Mouse (Mus musculus) lung, embryonic 16.5 days (tissue): ENCODE data around the gene Lce1k. TPM values are rescaled to one million over a fixed set of nuclear protein-coding genes. Genes with fewer than 3 reads are reported as not detected.

Source experiments
- polyA plus RNA-seq: library from polyadenylated mRNA; unstranded; fragments of >200 nt; fragmentation: Nextera tagmentation; extraction: Ambion mirVana; gene quantifications from 2 replicates; pipeline ENCODE4 v1.2.1, GENCODE M21; 2015

Lce1k gene
- polyA plus RNA-seq, 1 experiment from 2014 or later: not detected

Other genes starting within 250 kb of the Lce1k start
- gene Ivl, start 234.2 kb downstream of the Lce1k start, polyA plus RNA-seq: 0.64 TPM in 1 of 2 replicates, not detected in the other
- not detected in 2 replicates for gene Smcp, start 218.9 kb downstream of the Lce1k start, polyA plus RNA-seq
- gene 2210017I01Rik, start 200.4 kb downstream of the Lce1k start, polyA plus RNA-seq: not detected in 2 replicates
- gene Lce6a, start 186.2 kb downstream of the Lce1k start, polyA plus RNA-seq: not detected in 2 replicates
- gene Lce1a1, start 159.6 kb downstream of the Lce1k start, polyA plus RNA-seq: 0.31 TPM in 1 of 2 replicates, not detected in the other
- gene Lce1b, start 151.0 kb downstream of the Lce1k start, polyA plus RNA-seq: not detected in 2 replicates
- gene Lce1a2, start 137.6 kb downstream of the Lce1k start, polyA plus RNA-seq: not detected in 2 replicates
- gene Lce1c, start 128.6 kb downstream of the Lce1k start, polyA plus RNA-seq: not detected in 2 replicates
- not detected in 2 replicates for gene Lce1d, start 120.7 kb downstream of the Lce1k start, polyA plus RNA-seq
- gene Lce1e, start 98.8 kb downstream of the Lce1k start, polyA plus RNA-seq: not detected in 2 replicates
- gene Lce1f, start 87.5 kb downstream of the Lce1k start, polyA plus RNA-seq: not detected in 2 replicates
- not detected in 2 replicates for gene Gm38119, start 68.8 kb downstream of the Lce1k start, polyA plus RNA-seq
- gene Lce1g, start 55.6 kb downstream of the Lce1k start, polyA plus RNA-seq: not detected in 2 replicates
- gene Lce1h, start 42.8 kb downstream of the Lce1k start, polyA plus RNA-seq: not detected in 2 replicates
- gene Lce1i, start 29.0 kb downstream of the Lce1k start, polyA plus RNA-seq: not detected in 2 replicates
- not detected in 2 replicates for gene Lce1j, start 17.4 kb downstream of the Lce1k start, polyA plus RNA-seq
- not detected in 2 replicates for gene Kprp, start 19.4 kb upstream of the Lce1k start, polyA plus RNA-seq
- gene Lce1l, start 43.4 kb upstream of the Lce1k start, polyA plus RNA-seq: not detected in 2 replicates
- gene 2310050C09Rik, start 62.3 kb upstream of the Lce1k start, polyA plus RNA-seq: not detected in 2 replicates
- gene Lce3a, start 118.3 kb upstream of the Lce1k start, polyA plus RNA-seq: not detected in 2 replicates
- gene Lce3b, start 125.1 kb upstream of the Lce1k start, polyA plus RNA-seq: not detected in 2 replicates
- gene Lce3c, start 136.6 kb upstream of the Lce1k start, polyA plus RNA-seq: not detected in 2 replicates
- not detected in 2 replicates for gene Lce3d, start 149.5 kb upstream of the Lce1k start, polyA plus RNA-seq
- not detected in 2 replicates for gene Lce3e, start 159.2 kb upstream of the Lce1k start, polyA plus RNA-seq
- gene Lce3f, start 184.3 kb upstream of the Lce1k start, polyA plus RNA-seq: 0.70 TPM in 1 of 2 replicates, not detected in the other
- 1.5 TPM in 1 of 2 replicates, not detected in the other for gene Crct1, start 207.8 kb upstream of the Lce1k start, polyA plus RNA-seq
- gene Lce1m, start 211.2 kb upstream of the Lce1k start, polyA plus RNA-seq: 0.58 TPM in 1 of 2 replicates, not detected in the other